In genomic region chr6:91137343-91137956, GRCm38 (mm10) we compare ENCODE assay signal across 19 mouse cellular contexts. TPM values are rescaled to one million over a fixed set of nuclear protein-coding genes. Genes with fewer than 3 reads are reported as not detected.
DNase-seq lines count a peak whose midpoint lies in the region; ATAC-seq lines count a peak whose summit lies in the region.
"Had no signal": no experiment of that assay in that cellular context is flagged by ENCODE, and none has a peak within 500 bp of the region (broad histone marks: within the 10 kb centered on the region; RNA-seq: fewer than 3 reads in every experiment).

No protein-coding gene starts in this region.

- no peak overlapping the region for H3K4me3 ChIP-seq in kidney, embryonic 15.5 days (replicated peaks)
- no peak overlapping the region for H3K4me3 ChIP-seq in kidney, embryonic 14.5 days (ENCODE audit: low read length)
- H3K4me3 ChIP-seq in lung, embryonic 16.5 days (ENCODE audit: low read length): no peak overlapping the region
- H3K4me3 ChIP-seq in embryonic facial prominence, embryonic 15.5 days (replicated peaks): no peak overlapping the region
- H3K4me3 ChIP-seq in limb, embryonic 15.5 days: no peak overlapping the region
- H3K4me3 ChIP-seq: forebrain, embryonic 12.5 days; hindbrain, embryonic 10.5 days had no signal

- peak; percentile 29; the same call in 1 of the 2 replicates for ATAC-seq in kidney, embryonic 15.5 days (replicated peaks; ENCODE audit: low FRiP score)
- ATAC-seq in kidney, embryonic 14.5 days (ENCODE audit: low FRiP score, low TSS enrichment): no peak
- peak; percentile 49; the same call in 1 of the 2 replicates for ATAC-seq in lung, embryonic 16.5 days (ENCODE audit: low read depth)
- ATAC-seq in embryonic facial prominence, embryonic 15.5 days (ENCODE audit: insufficient number of reproducible peaks, low FRiP score, low TSS enrichment, low read depth): 0 out of 2 replicates have a peak, but pooled peaks have one; percentile 29
- ATAC-seq in limb, embryonic 15.5 days (ENCODE audit: insufficient number of reproducible peaks, low FRiP score, low TSS enrichment, low read depth): peak; percentile 58; the same call in 1 of the 2 replicates
- ATAC-seq: activated CD4-positive, CD25-positive, alpha-beta regulatory T cell, adult 4 months; forebrain, embryonic 16.5 days; Patski had no signal

- no peak overlapping the region for H3K9ac ChIP-seq in kidney, embryonic 15.5 days
- no peak overlapping the region for H3K9ac ChIP-seq in kidney, embryonic 14.5 days (ENCODE audit: low read depth, low read length)
- H3K9ac ChIP-seq in lung, embryonic 16.5 days (ENCODE audit: low read length): no peak overlapping the region
- no peak overlapping the region for H3K9ac ChIP-seq in embryonic facial prominence, embryonic 15.5 days
- H3K9ac ChIP-seq in limb, embryonic 15.5 days: no peak overlapping the region
- H3K9ac ChIP-seq: forebrain, embryonic 12.5 days; hindbrain, embryonic 14.5 days had no signal

- H3K27ac ChIP-seq in kidney, embryonic 15.5 days: no peak overlapping the region
- no peak overlapping the region for H3K27ac ChIP-seq in kidney, embryonic 14.5 days (ENCODE audit: low read depth, low read length)
- H3K27ac ChIP-seq in lung, embryonic 16.5 days (ENCODE audit: low read length): no peak overlapping the region
- H3K27ac ChIP-seq in embryonic facial prominence, embryonic 15.5 days (replicated peaks): no peak overlapping the region
- H3K27ac ChIP-seq in limb, embryonic 15.5 days: no peak overlapping the region
- H3K27ac ChIP-seq: forebrain, embryonic 12.5 days; hindbrain, embryonic 10.5 days; hindbrain, embryonic 14.5 days had no signal

- H3K4me2 ChIP-seq in kidney, embryonic 15.5 days: no peak overlapping the region
- H3K4me2 ChIP-seq in kidney, embryonic 14.5 days (replicated peaks; ENCODE audit: low read depth, low read length): no peak overlapping the region
- no peak overlapping the region for H3K4me2 ChIP-seq in lung, embryonic 16.5 days (ENCODE audit: low read depth, low read length)
- no peak overlapping the region for H3K4me2 ChIP-seq in embryonic facial prominence, embryonic 15.5 days (replicated peaks)
- no peak overlapping the region for H3K4me2 ChIP-seq in limb, embryonic 15.5 days
- H3K4me2 ChIP-seq: forebrain, embryonic 12.5 days; heart, embryonic 11.5 days; hindbrain, embryonic 14.5 days had no signal

- H3K9me3 ChIP-seq in kidney, embryonic 15.5 days (replicated peaks): no peaks in the 10 kb centered on the region
- H3K9me3 ChIP-seq in kidney, embryonic 14.5 days (ENCODE audit: control insufficient read depth, low read length): no peaks in the 10 kb centered on the region
- H3K9me3 ChIP-seq in lung, embryonic 16.5 days (ENCODE audit: control insufficient read depth, low read length): no peaks in the 10 kb centered on the region
- H3K9me3 ChIP-seq in embryonic facial prominence, embryonic 15.5 days (replicated peaks): no peaks in the 10 kb centered on the region
- H3K9me3 ChIP-seq in limb, embryonic 15.5 days: no peaks in the 10 kb centered on the region
- H3K9me3 ChIP-seq: forebrain, embryonic 12.5 days; hindbrain, embryonic 10.5 days had no signal

- no peaks in the 10 kb centered on the region for H3K36me3 ChIP-seq in kidney, embryonic 15.5 days
- no peaks in the 10 kb centered on the region for H3K36me3 ChIP-seq in kidney, embryonic 14.5 days (ENCODE audit: control insufficient read depth, insufficient read depth, low read length)
- H3K36me3 ChIP-seq in lung, embryonic 16.5 days (ENCODE audit: control insufficient read depth, insufficient read depth, low read length): no peaks in the 10 kb centered on the region
- no peaks in the 10 kb centered on the region for H3K36me3 ChIP-seq in embryonic facial prominence, embryonic 15.5 days
- H3K36me3 ChIP-seq in limb, embryonic 15.5 days: no peaks in the 10 kb centered on the region
- H3K36me3 ChIP-seq: forebrain, embryonic 12.5 days; hindbrain, embryonic 10.5 days had no signal

- no peak for DNase-seq in lung, postnatal 10 days
- no peak for DNase-seq in layer of hippocampus, adult 9-10 months (ENCODE audit: low spot score)
- DNase-seq: adrenal gland, postnatal 14 days; cerebellum, adult 11-12 months; cerebellum, adult 9-10 months; gastrocnemius, postnatal 10 days; heart, adult 18-20 months had no signal

- H3K27me3 ChIP-seq in kidney, embryonic 15.5 days: no peaks in the 10 kb centered on the region
- no peaks in the 10 kb centered on the region for H3K27me3 ChIP-seq in kidney, embryonic 14.5 days (ENCODE audit: control insufficient read depth, insufficient read depth, low read length)
- H3K27me3 ChIP-seq in lung, embryonic 16.5 days (ENCODE audit: control insufficient read depth, insufficient read depth, low read depth, low read length): no peaks in the 10 kb centered on the region
- no peaks in the 10 kb centered on the region for H3K27me3 ChIP-seq in embryonic facial prominence, embryonic 15.5 days
- H3K27me3 ChIP-seq in limb, embryonic 15.5 days: no peaks in the 10 kb centered on the region
- H3K27me3 ChIP-seq: forebrain, embryonic 12.5 days; Patski had no signal

- 64% methylated on average over 10 of the region's 10 CpGs for WGBS in kidney, embryonic 15.5 days
- WGBS in kidney, embryonic 14.5 days: 77% methylated on average over 10 of the region's 10 CpGs
- WGBS in lung, embryonic 16.5 days: 42% methylated on average over 10 of the region's 10 CpGs
- 71% methylated on average over 10 of the region's 10 CpGs for WGBS in embryonic facial prominence, embryonic 15.5 days
- WGBS in limb, embryonic 15.5 days: 76% methylated on average over 10 of the region's 10 CpGs

- H3K4me1 ChIP-seq in kidney, embryonic 15.5 days: no peaks in the 10 kb centered on the region
- H3K4me1 ChIP-seq in kidney, embryonic 14.5 days (ENCODE audit: control insufficient read depth, insufficient read depth, low read length): no peaks in the 10 kb centered on the region
- no peaks in the 10 kb centered on the region for H3K4me1 ChIP-seq in lung, embryonic 16.5 days (replicated peaks; ENCODE audit: control insufficient read depth, insufficient read depth, low read length)
- H3K4me1 ChIP-seq in embryonic facial prominence, embryonic 15.5 days: no peaks in the 10 kb centered on the region
- no peaks in the 10 kb centered on the region for H3K4me1 ChIP-seq in limb, embryonic 15.5 days
- H3K4me1 ChIP-seq: forebrain, embryonic 12.5 days had no signal

RNA-seq across cellular contexts. Expression of gene Hdac11, which starts 19.0 kb away (rescaled TPM):
- polyA plus RNA-seq in kidney, embryonic 15.5 days (2015; fragmentation: Nextera tagmentation; extraction: Ambion mirVana): 13.2 and 14.3 TPM in 2 replicates
- polyA plus RNA-seq in kidney, embryonic 14.5 days (2014; fragmentation: Nextera tagmentation; extraction: Ambion mirVana): 11.6 and 14.1 TPM in 2 replicates
- 6.4 and 7.7 TPM in 2 replicates for polyA plus RNA-seq in lung, embryonic 16.5 days (2015; fragmentation: Nextera tagmentation; extraction: Ambion mirVana)
- 12.2 and 14.1 TPM in 2 replicates for polyA plus RNA-seq in embryonic facial prominence, embryonic 15.5 days (2015; fragmentation: Nextera tagmentation; extraction: Ambion mirVana)
- polyA plus RNA-seq in limb, embryonic 15.5 days (2015; fragmentation: Nextera tagmentation; extraction: Ambion mirVana): 13.5 and 13.9 TPM in 2 replicates

RNA-seq across cellular contexts. Expression of gene Nup210, which starts 20.8 kb away (rescaled TPM):
- polyA plus RNA-seq in kidney, embryonic 15.5 days (2015; fragmentation: Nextera tagmentation; extraction: Ambion mirVana): 22.8 and 24.2 TPM in 2 replicates
- polyA plus RNA-seq in kidney, embryonic 14.5 days (2014; fragmentation: Nextera tagmentation; extraction: Ambion mirVana): 13.1 and 30.6 TPM in 2 replicates
- 27.8 and 29.0 TPM in 2 replicates for polyA plus RNA-seq in lung, embryonic 16.5 days (2015; fragmentation: Nextera tagmentation; extraction: Ambion mirVana)
- 9.2 and 9.9 TPM in 2 replicates for polyA plus RNA-seq in embryonic facial prominence, embryonic 15.5 days (2015; fragmentation: Nextera tagmentation; extraction: Ambion mirVana)
- polyA plus RNA-seq in limb, embryonic 15.5 days (2015; fragmentation: Nextera tagmentation; extraction: Ambion mirVana): 11.3 and 11.6 TPM in 2 replicates
